Mouse (Mus musculus) C2C12 (cell line): Measurements from ENCODE around the gene Hsph1.

Source experiments
- CTCF ChIP-seq: IDR thresholded peaks from one replicate; pipeline ENCODE4 v1.5.1; 2011; ENCODE audit not compliant: control insufficient read depth, insufficient read depth, insufficient read length
- MAX ChIP-seq: IDR thresholded peaks from one replicate; pipeline ENCODE4 v1.6.1; 2011; ENCODE audit warnings: mild to moderate bottlenecking, control low read depth
- MYOG ChIP-seq: IDR thresholded peaks from one replicate; pipeline ENCODE4 v1.6.1; 2011; ENCODE audit not compliant: control insufficient read depth, insufficient read length; ENCODE audit errors: extremely low read depth
- USF1 ChIP-seq: IDR thresholded peaks from one replicate; pipeline ENCODE4 v1.6.1; 2011; ENCODE audit warnings: low read depth, mild to moderate bottlenecking, control low read depth, moderate library complexity

DNA sequence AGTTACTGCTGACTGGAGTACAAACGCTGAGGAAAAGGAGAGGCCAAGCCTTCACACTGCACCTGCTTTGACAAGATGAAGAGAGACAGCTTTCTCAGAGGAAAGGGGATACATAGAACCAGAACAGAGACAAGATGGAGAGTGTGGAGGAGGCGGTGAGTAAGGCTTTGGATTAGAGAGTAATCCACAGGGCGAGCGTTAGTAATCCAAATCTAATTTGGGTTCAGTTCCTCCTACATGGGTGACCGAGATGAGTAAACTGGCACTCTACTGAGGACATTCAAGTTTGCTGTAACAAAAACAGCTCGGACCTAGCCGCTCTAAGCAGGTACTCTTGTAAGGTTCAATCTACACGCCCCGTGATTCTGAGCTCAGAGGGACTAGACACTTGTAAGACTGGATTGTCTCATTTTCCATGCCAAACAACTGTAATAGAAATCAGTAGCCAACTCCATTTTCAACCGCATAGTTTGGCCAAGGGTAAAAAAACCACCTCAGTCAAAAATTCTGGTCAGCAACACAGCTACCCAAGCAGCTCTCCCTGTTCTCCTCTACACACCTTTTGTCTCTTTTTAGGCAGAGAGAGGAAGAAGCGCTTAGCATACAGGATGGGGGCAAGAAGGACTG lies 1.7 kb downstream of the Hsph1 start:
- TF ChIP-seq CTCF (no peak), MAX (no peak), MYOG (no peak), USF1 (no peak)
